Mouse (Mus musculus) bone marrow macrophage, adult 2 months (primary cell): ENCODE measurements around the gene Dclre1a. TPM values are rescaled to one million over a fixed set of nuclear protein-coding genes. Genes with fewer than 3 reads are reported as not detected.

ENCODE experiments used
- H3K27ac ChIP-seq: 2 replicates; pipeline ENCODE4 v1.5.1; 2012; ENCODE audit warnings: low read depth, low read length; ENCODE audit not compliant: insufficient read depth
- H3K4me1 ChIP-seq: 2 replicates; pipeline ENCODE4 v1.6.1; 2012; ENCODE audit warnings: low read length; ENCODE audit not compliant: control insufficient read depth, insufficient read depth
- H3K4me3 ChIP-seq: 2 replicates; pipeline ENCODE4 v1.5.1; 2012; ENCODE audit warnings: mild to moderate bottlenecking, low read length, moderate library complexity; ENCODE audit not compliant: insufficient read depth
- CTCF ChIP-seq: IDR thresholded peaks from 2 replicates; pipeline ENCODE4 v1.5.1; 2012; ENCODE audit warnings: low read depth, mild to moderate bottlenecking, low read length, moderate library complexity
- POLR2A ChIP-seq: IDR thresholded peaks from 2 replicates; pipeline ENCODE4 v1.6.1; 2012; ENCODE audit warnings: mild to moderate bottlenecking, low read depth, low read length, borderline replicate concordance
- polyA plus RNA-seq: library from polyadenylated mRNA; stranded (reverse); fragments of >200 nt; gene quantifications from 2 replicates; pipeline ENCODE4 v1.2.4, GENCODE M21; 2012; ENCODE audit not compliant: missing spikeins, insufficient read depth, insufficient read length

Gene Dclre1a
- polyA plus RNA-seq, 1 experiment, result 19.2 TPM

- no peak for TF ChIP-seq CTCF
- TF ChIP-seq POLR2A, result no peak
- Histone ChIP-seq H3K4me1 (peaks cover 20% of the 10 kb centered on the region), H3K4me3 (no peak overlapping the region), H3K27ac (0 out of 2 replicates have a peak overlapping the region, but pooled peaks have one; percentile 1)
These were observed 62.4 kb downstream of the Dclre1a start for GRCm38 (mm10) chr19:56485376-56486271.

- H3K4me1 ChIP-seq, result peaks cover 20% of the 10 kb centered on the region
- no peak overlapping the region for H3K4me3 ChIP-seq
- TF ChIP-seq CTCF, result no peak
- no peak for TF ChIP-seq POLR2A
- H3K27ac ChIP-seq, result no peak overlapping the region
These were observed 63.2 kb downstream of the Dclre1a start for GRCm38 (mm10) chr19:56484630-56485375.

Other genes with a start within 250 kb of the Dclre1a start
- gene Nrap, start 158.2 kb downstream of the Dclre1a start, polyA plus RNA-seq, result 0.15 and 0.36 TPM in 2 replicates
- 13.7 and 17.6 TPM in 2 replicates for gene Casp7, start 151.1 kb downstream of the Dclre1a start, polyA plus RNA-seq
- gene Plekhs1, start 86.6 kb downstream of the Dclre1a start, polyA plus RNA-seq, result not detected in 2 replicates
- gene Nhlrc2, start within 50 bp of the Dclre1a start, polyA plus RNA-seq, result 11.3 and 12.3 TPM in 2 replicates
- gene Adrb1, start 174.0 kb upstream of the Dclre1a start, polyA plus RNA-seq, result not detected in 2 replicates